Mouse (Mus musculus) stomach, postnatal 0 days (tissue): ENCODE results near the gene Spata2l. TPM values are rescaled to one million over a fixed set of nuclear protein-coding genes. Genes with fewer than 3 reads are reported as not detected.

Experiments used
- ATAC-seq: fragments of 200-750 bp; cut with Nextera tagmentation; 2 replicates; pipeline ENCODE4 v1.8.0; 2017; ENCODE audit not compliant: low FRiP score, low TSS enrichment
- DNase-seq: peaks from one replicate; pipeline ENCODE4 v3.0.0-alpha.2; 2016; ENCODE audit warnings: low spot score
- H3K27ac ChIP-seq: fragments of 300-500 bp; sonication (generic); replicated peaks from 2 replicates; pipeline ENCODE4 v1.5.1; 2014; ENCODE audit warnings: mild to moderate bottlenecking, control low read depth
- H3K27me3 ChIP-seq: fragments of 300-500 bp; sonication (generic); 2 replicates; pipeline ENCODE4 v1.6.1; 2014; ENCODE audit warnings: low read length; ENCODE audit not compliant: control insufficient read depth, insufficient read depth
- H3K36me3 ChIP-seq: fragments of 300-500 bp; sonication (generic); 2 replicates; pipeline ENCODE4 v1.6.1; 2014; ENCODE audit warnings: low read length, mixed read lengths; ENCODE audit not compliant: control insufficient read depth, insufficient read depth
- H3K4me1 ChIP-seq: fragments of 300-500 bp; sonication (generic); replicated peaks from 2 replicates; pipeline ENCODE4 v1.6.1; 2014; ENCODE audit warnings: antibody characterized with exemption; ENCODE audit not compliant: control insufficient read depth, insufficient read depth
- H3K4me2 ChIP-seq: fragments of 300-500 bp; sonication (generic); replicated peaks from 2 replicates; pipeline ENCODE4 v1.6.1; 2014; ENCODE audit warnings: low read depth, mild to moderate bottlenecking, control low read depth, moderate library complexity
- H3K4me3 ChIP-seq: fragments of 300-500 bp; sonication (generic); 2 replicates; pipeline ENCODE4 v1.5.1; 2014; ENCODE audit warnings: low read depth, low read length, control low read depth
- H3K9ac ChIP-seq: fragments of 300-500 bp; sonication (generic); 2 replicates; pipeline ENCODE4 v1.6.1; 2014; ENCODE audit warnings: mild to moderate bottlenecking, low read length, control low read depth, mixed read lengths
- H3K9me3 ChIP-seq: fragments of 300-500 bp; sonication (generic); 2 replicates; pipeline ENCODE4 v1.6.1; 2016; ENCODE audit warnings: low read length; ENCODE audit not compliant: control insufficient read depth
- CTCF ChIP-seq: IDR thresholded peaks from 2 replicates; pipeline ENCODE4 v1.5.1; 2016; ENCODE audit warnings: antibody characterized with exemption, low read depth, mild to moderate bottlenecking, moderate library complexity
- EP300 ChIP-seq: optimal IDR thresholded peaks from 2 replicates; pipeline ENCODE3; 2016; ENCODE audit warnings: antibody characterized with exemption
- WGBS: fragments of 180-500 bp; shearing (Covaris S2); extraction: QIAGEN DNeasy Blood & Tissue Kit; methylation state at CpG from one replicate; pipeline ENCODE4 v1.1.7; 2014; 5-methylcytosine and 5-hydroxymethylcytosine counted together
- polyA plus RNA-seq: library from polyadenylated mRNA; unstranded; fragments of >200 nt; fragmentation: Nextera tagmentation; extraction: Ambion mirVana; gene quantifications from 2 replicates; pipeline ENCODE4 v1.2.1, GENCODE M21; 2015

Gene Spata2l
- polyA plus RNA-seq, 1 experiment from 2014 or later, result 3.1 TPM

DNA sequence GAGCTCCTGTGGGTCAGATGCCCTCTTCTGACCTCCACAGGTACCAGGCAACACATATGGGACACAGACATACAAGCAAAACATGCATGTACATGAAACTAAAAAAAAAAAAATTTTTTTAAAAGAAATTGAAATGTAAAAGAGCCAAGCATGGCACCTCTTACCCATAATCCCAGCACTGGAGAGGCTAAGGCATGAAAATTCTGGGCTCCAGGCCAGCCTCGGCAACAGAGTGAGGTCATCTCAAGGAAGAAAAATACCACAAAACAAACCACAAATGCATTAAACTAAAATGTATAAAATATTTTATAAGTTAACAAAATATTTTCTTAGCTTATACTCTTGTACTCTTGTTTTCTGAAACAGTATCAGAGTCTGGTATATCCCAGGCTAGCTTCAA lies 15.1 kb downstream of the Spata2l start:
- WGBS, result 48% methylated on average over 1 of the region's 1 CpGs
- Histone ChIP-seq H3K36me3 (no peaks in the 10 kb centered on the region), H3K4me2 (no peak overlapping the region), H3K27ac (no peak overlapping the region), H3K9me3 (no peaks in the 10 kb centered on the region), H3K4me1 (peaks cover 4% of the 10 kb centered on the region; the same call in 1 of the 2 replicates), H3K27me3 (no peaks in the 10 kb centered on the region), H3K4me3 (no peak overlapping the region), H3K9ac (no peak overlapping the region)
- DNase-seq (no peak), ATAC-seq (no peak)
- TF ChIP-seq EP300 (no peak), CTCF (no peak)

DNA sequence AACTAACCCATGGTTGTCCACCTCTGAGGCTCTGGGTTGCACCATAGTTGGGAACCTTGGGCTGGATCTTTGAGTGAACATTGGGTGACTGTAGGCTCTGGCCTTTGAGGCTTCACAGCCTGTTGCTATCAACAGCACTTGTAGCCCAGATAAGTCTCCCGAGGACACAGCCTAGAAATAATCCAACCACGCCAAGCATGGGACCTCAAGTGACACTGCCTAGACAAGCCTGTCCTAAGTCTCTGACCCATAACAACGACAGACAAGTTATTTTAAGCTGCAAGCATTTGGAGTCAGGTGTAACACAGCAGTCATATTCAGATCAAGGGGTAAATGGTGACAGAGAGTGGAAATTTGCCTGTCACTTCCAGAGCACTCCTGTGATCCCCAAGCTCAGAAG lies 20.6 kb downstream of the Spata2l start:
- no peak overlapping the region for H3K9ac ChIP-seq
- ATAC-seq (no peak), DNase-seq (no peak)
- peaks cover 8% of the 10 kb centered on the region; the same call in 1 of the 2 replicates for H3K4me1 ChIP-seq
- TF ChIP-seq EP300 (no peak), CTCF (no peak)
- H3K27ac ChIP-seq, result no peak overlapping the region
- H3K9me3 ChIP-seq, result no peaks in the 10 kb centered on the region
- no peaks in the 10 kb centered on the region for H3K27me3 ChIP-seq
- H3K4me2 ChIP-seq, result no peak overlapping the region
- H3K4me3 ChIP-seq, result no peak overlapping the region
- WGBS, result 80% methylated on average over 3 of the region's 3 CpGs
- H3K36me3 ChIP-seq, result no peaks in the 10 kb centered on the region

DNA sequence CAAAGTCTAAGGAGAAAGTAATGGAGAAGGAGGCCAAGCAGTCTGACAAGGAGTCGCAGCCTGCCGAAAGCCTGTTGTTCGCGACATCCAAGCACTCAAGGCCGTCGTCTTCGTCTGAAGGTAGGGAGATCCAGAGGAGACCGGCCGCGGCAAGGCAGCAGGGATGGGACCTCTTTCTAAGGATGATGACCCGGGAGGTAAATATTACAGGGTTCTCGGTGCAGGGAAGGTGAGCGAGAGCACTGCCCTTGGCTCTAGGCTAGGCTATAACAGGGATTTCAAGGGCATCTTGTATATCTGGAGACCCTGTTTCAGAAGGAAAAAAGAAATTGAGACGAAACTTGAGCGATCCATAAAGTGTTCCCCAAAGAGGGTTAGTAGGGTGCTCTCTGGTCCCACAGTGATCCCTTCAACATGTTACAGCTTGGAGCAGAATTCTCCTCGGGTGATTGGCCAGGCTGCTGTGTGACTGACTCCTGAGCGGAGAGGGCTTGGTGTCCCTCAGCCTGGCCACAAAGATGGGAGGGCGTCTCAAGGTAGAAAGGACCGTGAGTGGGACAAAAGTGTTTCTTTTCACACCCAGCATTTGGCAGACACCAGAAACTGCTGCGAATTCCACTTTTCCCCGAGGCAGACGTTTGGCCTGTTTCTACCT lies 22.8 kb downstream of the Spata2l start:
- DNase-seq (no peak), ATAC-seq (peak; percentile 10)
- H3K27me3 ChIP-seq, result no peaks in the 10 kb centered on the region
- H3K27ac ChIP-seq, result peak overlapping the region; percentile 81; the same call in 1 of the 2 replicates
- no peak for TF ChIP-seq EP300
- TF ChIP-seq CTCF, result no peak
- H3K4me2 ChIP-seq, result peak overlapping the region; percentile 88
- peaks cover 6% of the 10 kb centered on the region for H3K36me3 ChIP-seq
- H3K9ac ChIP-seq, result peak overlapping the region; percentile 92
- peak overlapping the region; percentile 81 for H3K4me3 ChIP-seq
- H3K4me1 ChIP-seq, result peaks cover 8% of the 10 kb centered on the region; the same call in 1 of the 2 replicates
- no peaks in the 10 kb centered on the region for H3K9me3 ChIP-seq
- WGBS, result 14% methylated on average over 22 of the region's 22 CpGs

DNA sequence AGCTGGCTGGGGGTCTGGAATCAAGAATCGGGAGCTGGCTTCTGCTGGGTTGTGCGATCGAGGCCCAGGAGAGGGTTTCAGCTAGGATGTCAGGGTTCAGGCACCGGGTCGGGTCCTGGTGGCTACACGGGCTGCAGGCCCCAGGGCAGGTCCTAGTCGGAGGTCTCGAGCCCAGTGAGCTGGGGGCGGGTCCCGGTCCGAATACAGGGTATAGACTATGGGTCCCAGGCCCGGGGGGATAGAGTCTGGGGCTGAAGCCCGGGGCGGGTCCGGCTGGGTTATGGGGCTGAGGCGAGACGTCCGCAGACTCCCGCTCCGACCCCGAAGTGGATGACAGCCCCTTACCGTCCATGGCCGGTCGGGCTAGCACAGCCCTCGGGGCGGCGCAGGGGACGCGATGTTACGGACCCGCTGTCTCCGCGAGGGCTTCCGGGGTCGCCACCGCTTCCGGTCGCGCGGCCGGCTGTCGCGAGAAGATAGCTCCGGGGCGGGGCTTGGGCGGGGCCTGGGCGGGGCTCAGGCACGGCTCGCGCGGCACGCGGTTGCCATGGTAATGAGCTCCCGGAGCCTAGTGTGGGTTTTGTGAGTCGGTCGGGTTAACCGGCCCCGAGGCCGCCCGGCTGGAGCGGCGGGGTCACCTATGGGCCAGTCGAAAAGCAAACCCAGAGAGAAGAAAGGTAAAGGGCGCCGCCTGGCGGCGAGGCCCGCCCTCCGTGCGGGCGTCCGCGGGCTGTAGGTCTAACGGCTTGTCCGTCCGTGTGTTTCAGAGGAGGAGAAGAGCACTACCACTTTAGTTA lies 23.5 kb downstream of the Spata2l start, which contains the start of the genes Chmp1a and Spata33:
TSS of gene Chmp1a (minus strand) at position 443 of the 797 bp plus-strand sequence.
TSS of gene Spata33 (plus strand) at position 512 of the 797 bp plus-strand sequence.
- DNase-seq, result peak; percentile 98
- Histone ChIP-seq H3K4me2 (peak within 1 kb of the TSS; percentile 88), H3K4me3 (peak within 1 kb of the TSS; percentile 81), H3K27ac (peak within 1 kb of the TSS; percentile 81), H3K36me3 (peaks cover 6% of the 10 kb centered on the region), H3K4me1 (peaks cover 8% of the 10 kb centered on the region; the same call in 1 of the 2 replicates), H3K9ac (peak within 1 kb of the TSS; percentile 92), H3K27me3 (no peaks in the 10 kb centered on the region), H3K9me3 (no peaks in the 10 kb centered on the region)
- under 1% methylated on average over 76 of the region's 76 CpGs for WGBS
- ATAC-seq, result peak; percentile 93
- TF ChIP-seq CTCF, result peak; percentile 73
- TF ChIP-seq EP300, result peak; percentile 96

DNA sequence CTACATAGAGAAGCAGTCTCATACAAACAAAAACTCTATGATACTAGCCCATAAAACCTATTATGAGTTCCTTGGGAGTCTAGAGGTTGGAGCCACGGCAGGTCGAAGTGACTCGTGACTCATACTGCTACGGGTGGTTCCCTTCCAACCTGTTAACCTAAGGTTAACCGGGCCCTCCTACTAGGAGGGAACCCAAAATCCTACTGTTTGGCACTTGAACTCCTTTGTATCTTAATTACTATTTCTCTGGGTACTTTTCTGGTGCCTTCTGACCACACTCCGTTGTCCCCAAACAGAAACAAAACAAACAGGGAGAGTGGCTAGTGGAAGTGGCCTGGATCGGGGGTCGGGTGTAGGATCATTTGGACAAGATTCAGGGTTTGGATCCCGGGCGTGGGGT lies 24.2 kb downstream of the Spata2l start:
- Histone ChIP-seq H3K4me2 (peak overlapping the region; percentile 88), H3K27ac (peak overlapping the region; percentile 81)
- TF ChIP-seq CTCF (no peak), EP300 (no peak)

More for the DNA sequence above, 24.2 kb downstream of the Spata2l start:
- H3K4me1 ChIP-seq, result peaks cover 8% of the 10 kb centered on the region; the same call in 1 of the 2 replicates
- no peak for DNase-seq
- H3K36me3 ChIP-seq, result peaks cover 9% of the 10 kb centered on the region
- H3K9ac ChIP-seq, result peak overlapping the region; percentile 92
- 30% methylated on average over 10 of the region's 10 CpGs for WGBS
- H3K9me3 ChIP-seq, result no peaks in the 10 kb centered on the region
- H3K4me3 ChIP-seq, result peak overlapping the region; percentile 81
- ATAC-seq, result peak; percentile 48; the same call in 1 of the 2 replicates
- H3K27me3 ChIP-seq, result no peaks in the 10 kb centered on the region
